Mouse (Mus musculus) left cerebral cortex, postnatal 25 days (tissue): ENCODE measurements around the gene 1110008L16Rik. TPM values are rescaled to one million over a fixed set of nuclear protein-coding genes. Genes with fewer than 3 reads are reported as not detected.
"Not testable (repeated sequence)": the region's sequence is repeated elsewhere in the genome, so short reads cannot be mapped to it uniquely, and the experiment has no call there.

Experiments used
- DNase-seq, 2 experiments: peaks; one replicate each; pipeline ENCODE4 v3.0.0; 2022; ENCODE audit warnings: low spot score in 2 of 2, mixed read lengths in 1 of 2
- intact Hi-C: fragments of 180-260 bp; cut with DNase I; formaldehyde crosslinking; loops from one replicate; pipeline ENCODE4 v1.15.1; 2025
- total RNA-seq, 2 experiments: library from RNA; stranded (reverse); gene quantifications; 2 replicates each; pipeline ENCODE4 v1.2.3; 2021

Gene 1110008L16Rik
- 1 to 10 TPM; 8.9 to 9.0 TPM for total RNA-seq

GRCm38 (mm10) chr12:55299336-55299735, at the start of gene 1110008L16Rik:
TSS of gene 1110008L16Rik (plus strand) at chr12:55299577.
- intact Hi-C loops = loop anchor here (10.0 kb wide), 1 partner anchor 465 kb away; no protein-coding TSS in a partner anchor
- DNase-seq = no peak

GRCm38 (mm10) chr12:55261950-55262349, 37.4 kb upstream of the 1110008L16Rik start:
- intact Hi-C loops, DNase-seq: not testable (repeated sequence)

- intact Hi-C loops, DNase-seq: not testable (repeated sequence)
Measured at GRCm38 (mm10) chr12:55263385-55263784, 36.0 kb upstream of the 1110008L16Rik start.

GRCm38 (mm10) chr12:55272243-55272642, 27.1 kb upstream of the 1110008L16Rik start:
- intact Hi-C loops = no loop called here
- no peak for DNase-seq

GRCm38 (mm10) chr12:55277583-55277982, 21.8 kb upstream of the 1110008L16Rik start:
- DNase-seq, intact Hi-C loops: not testable (repeated sequence)

GRCm38 (mm10) chr12:55298112-55298511, 1.3 kb upstream of the 1110008L16Rik start:
- intact Hi-C loops = loop anchor here (10.0 kb wide), 1 partner anchor 463 kb away; no protein-coding TSS in a partner anchor
- DNase-seq = peak in 1 of 2 experiments; percentile 69

- no peak for DNase-seq
- intact Hi-C loops = loop anchor here (10.0 kb wide), 1 partner anchor 534 kb away; the partner anchor contains the start of gene Brms1l
Measured at GRCm38 (mm10) chr12:55300820-55301351, 1.5 kb downstream of the 1110008L16Rik start.

- intact Hi-C loops = loop anchor here (10.0 kb wide), 1 partner anchor 533 kb away; the partner anchor contains the start of gene Brms1l
- DNase-seq = no peak
Measured at GRCm38 (mm10) chr12:55301472-55302300, 2.3 kb downstream of the 1110008L16Rik start.

- peak; percentile 93 to 96 for DNase-seq
- intact Hi-C loops = loop anchor here (10.0 kb wide), 1 partner anchor 532 kb away; the partner anchor contains the start of gene Brms1l
Measured at GRCm38 (mm10) chr12:55302485-55303441, 3.4 kb downstream of the 1110008L16Rik start, which contains the start of gene Ppp2r3c. TSS of gene Ppp2r3c (minus strand) at chr12:55302998.

- no peak for DNase-seq
- intact Hi-C loops = loop anchor here (10.0 kb wide), 1 partner anchor 528 kb away; the partner anchor contains the start of gene Brms1l
Measured at GRCm38 (mm10) chr12:55306371-55306770, 7.0 kb downstream of the 1110008L16Rik start.

- DNase-seq = no peak
- intact Hi-C loops = loop anchor here (10.0 kb wide), 1 partner anchor 527 kb away; the partner anchor contains the start of gene Brms1l
Measured at GRCm38 (mm10) chr12:55307566-55307965, 8.2 kb downstream of the 1110008L16Rik start.

- DNase-seq = no peak
- intact Hi-C loops = loop anchor here (10.0 kb wide), 1 partner anchor 526 kb away; the partner anchor contains the start of gene Brms1l
Measured at GRCm38 (mm10) chr12:55308731-55309130, 9.4 kb downstream of the 1110008L16Rik start.

GRCm38 (mm10) chr12:55309501-55309900, 10.1 kb downstream of the 1110008L16Rik start:
- no peak for DNase-seq
- intact Hi-C loops = loop anchor here (10.0 kb wide), 1 partner anchor 525 kb away; the partner anchor contains the start of gene Brms1l

GRCm38 (mm10) chr12:55311841-55312240, 12.5 kb downstream of the 1110008L16Rik start:
- no peak for DNase-seq
- intact Hi-C loops = no loop called here

- no peak for DNase-seq
- intact Hi-C loops = no loop called here
Measured at GRCm38 (mm10) chr12:55313901-55314300, 14.5 kb downstream of the 1110008L16Rik start.

GRCm38 (mm10) chr12:55315192-55315591, 15.8 kb downstream of the 1110008L16Rik start:
- peak; percentile 79 to 85 for DNase-seq
- intact Hi-C loops = loop anchor here (1.0 to 5.0 kb wide), 2 partner anchors 37 to 184 kb away; no protein-coding TSS in a partner anchor

- no peak for DNase-seq
- intact Hi-C loops = no loop called here
Measured at GRCm38 (mm10) chr12:55321642-55322291, 22.4 kb downstream of the 1110008L16Rik start.

GRCm38 (mm10) chr12:55325702-55326101, 26.3 kb downstream of the 1110008L16Rik start:
- intact Hi-C loops = no loop called here
- no peak for DNase-seq
